Comparison of ENCODE assay signal across 1 mouse cellular context in genomic region chr7:80246859-80247258, GRCm38 (mm10).
TF ChIP-seq lines count a peak whose summit lies in the region.

No protein-coding gene starts in this region.

TF ChIP-seq in MEL, 35 proteins besides CTCF, POLR2A, EP300 and RAD21:
- TF ChIP-seq TBP (IDR thresholded peaks at IDR 0.05; ENCODE audit: low read depth, low read length) (peak; percentile 97), HCFC1 (IDR thresholded peaks at IDR 0.05; ENCODE audit: low read depth, low read length) (no peak), ZC3H11A (IDR thresholded peaks at IDR 0.05; ENCODE audit: low read depth, low read length) (no peak), ETS1 (IDR thresholded peaks at IDR 0.05; ENCODE audit: low read depth, low read length) (peak; percentile 43; the same call in 1 of the 2 replicates), MEF2A (IDR thresholded peaks at IDR 0.05; ENCODE audit: extremely low read depth, insufficient replicate concordance, low read depth, low read length, poor library complexity, severe bottlenecking) (no peak), CHD1 (IDR thresholded peaks at IDR 0.05; ENCODE audit: low read depth, low read length) (no peak), MXI1 (IDR thresholded peaks at IDR 0.05; ENCODE audit: low read depth, low read length) (peak; percentile 56; the same call in 1 of the 2 replicates), BHLHE40 (IDR thresholded peaks at IDR 0.05; ENCODE audit: borderline replicate concordance, low read depth, low read length) (peak; percentile 33; the same call in 1 of the 2 replicates), NRF1 (IDR thresholded peaks at IDR 0.05; ENCODE audit: insufficient read depth, low read depth, low read length, poor library complexity, severe bottlenecking) (no peak), MYC (IDR thresholded peaks at IDR 0.05; ENCODE audit: low read depth, low read length) (0 out of 2 replicates have a peak, but pooled peaks have one; percentile 3), GATA1 (IDR thresholded peaks at IDR 0.05; ENCODE audit: low read depth, low read length) (peak; percentile 74), CHD2 (IDR thresholded peaks at IDR 0.05; ENCODE audit: low read length) (no peak), USF2 (IDR thresholded peaks at IDR 0.05; ENCODE audit: borderline replicate concordance in 1 of 2, insufficient read depth in 1 of 2, low read depth in 1 of 2, low read length in 2 of 2) (no peak), ZKSCAN1 (IDR thresholded peaks at IDR 0.05; ENCODE audit: low read depth, low read length) (no peak), SIN3A (IDR thresholded peaks at IDR 0.05; ENCODE audit: low read length) (0 out of 2 replicates have a peak, but pooled peaks have one; percentile 36), MAFK (IDR thresholded peaks at IDR 0.05; ENCODE audit: borderline replicate concordance, low read depth, low read length) (no peak)
TF ChIP-seq in MEL: peak in this region for 7.
